Mouse (Mus musculus) testis, postnatal 10 days (tissue): ENCODE data around the gene Uchl5.

Experiments used
- DNase-seq: peaks from one replicate; pipeline ENCODE4 v3.0.0; 2021; ENCODE audit warnings: low spot score

Gene Uchl5

GRCm38 (mm10) chr1:143803537-143803936, 26.5 kb downstream of the Uchl5 start:
- DNase-seq, result no peak

- no peak for DNase-seq
These were observed 32.0 kb downstream of the Uchl5 start for GRCm38 (mm10) chr1:143809062-143809461.

- peak; percentile 93 for DNase-seq
These were observed 36.7 kb downstream of the Uchl5 start for GRCm38 (mm10) chr1:143813676-143814360.

- DNase-seq, result no peak
These were observed 43.2 kb downstream of the Uchl5 start for GRCm38 (mm10) chr1:143820096-143820877.

- no peak for DNase-seq
These were observed 45.6 kb downstream of the Uchl5 start for GRCm38 (mm10) chr1:143822677-143823076.

- DNase-seq, result no peak
These were observed 53.6 kb downstream of the Uchl5 start for GRCm38 (mm10) chr1:143830713-143831112.

- no peak for DNase-seq
These were observed 59.5 kb downstream of the Uchl5 start for GRCm38 (mm10) chr1:143836363-143837182.

- no peak for DNase-seq
These were observed 60.6 kb downstream of the Uchl5 start for GRCm38 (mm10) chr1:143837681-143838080.

- DNase-seq, result no peak
These were observed 61.9 kb downstream of the Uchl5 start for GRCm38 (mm10) chr1:143838896-143839410.

GRCm38 (mm10) chr1:143852329-143852728, 75.3 kb downstream of the Uchl5 start:
- DNase-seq, result no peak

GRCm38 (mm10) chr1:143852779-143853358, 75.8 kb downstream of the Uchl5 start:
- no peak for DNase-seq

- DNase-seq, result no peak
These were observed 76.6 kb downstream of the Uchl5 start for GRCm38 (mm10) chr1:143853691-143854115.

- DNase-seq, result no peak
These were observed 78.6 kb downstream of the Uchl5 start for GRCm38 (mm10) chr1:143855706-143856105.
